Comparison of ENCODE assay signal across 8 mouse cellular contexts in genomic region chr16:21946761-21947715, GRCm38 (mm10). TPM values are rescaled to one million over a fixed set of nuclear protein-coding genes. Genes with fewer than 3 reads are reported as not detected.
DNase-seq lines count a peak whose midpoint lies in the region; ATAC-seq lines count a peak whose summit lies in the region.

Tmem41a (minus strand) TSS chr16:21947552.

- H3K36me3 ChIP-seq in heart, embryonic 13.5 days = peaks cover 5% of the 10 kb centered on the region
- H3K36me3 ChIP-seq in liver, embryonic 12.5 days = peaks cover 8% of the 10 kb centered on the region
- H3K36me3 ChIP-seq in stomach, embryonic 15.5 days = no peaks in the 10 kb centered on the region

- peak within 1 kb of the TSS; percentile 91 for H3K4me2 ChIP-seq in heart, embryonic 13.5 days
- H3K4me2 ChIP-seq in liver, embryonic 12.5 days = peak within 1 kb of the TSS; percentile 83
- H3K4me2 ChIP-seq in stomach, embryonic 15.5 days = peak within 1 kb of the TSS; percentile 77

- no peaks in the 10 kb centered on the region for H3K27me3 ChIP-seq in heart, embryonic 13.5 days (replicated peaks)
- peaks cover 6% of the 10 kb centered on the region; the same call in 1 of the 2 replicates for H3K27me3 ChIP-seq in liver, embryonic 12.5 days (replicated peaks)
- no peaks in the 10 kb centered on the region for H3K27me3 ChIP-seq in stomach, embryonic 15.5 days (replicated peaks)

- peak; percentile 92 for DNase-seq in CD4-positive, CD25-positive, alpha-beta regulatory T cell, adult 2 months (ENCODE audit: low read depth, low spot score)
- peak; percentile 11 for DNase-seq in fat pad, adult 2 months (ENCODE audit: extremely low read depth, low read depth, low spot score)
- peak; percentile 94 for DNase-seq in kidney, postnatal 10 days
- DNase-seq in natural killer cell, adult 2 months (ENCODE audit: low spot score in 2 of 2) = peak; percentile 74 to 84

- H3K27ac ChIP-seq in brown adipose tissue, adult 24 weeks (replicated peaks; ENCODE audit: low read depth, low read length) = 0 out of 2 replicates have a peak within 1 kb of the TSS, but pooled peaks have one; percentile 10
- H3K27ac ChIP-seq in heart, embryonic 13.5 days (replicated peaks) = peak within 1 kb of the TSS; percentile 84
- peak within 1 kb of the TSS; percentile 64 for H3K27ac ChIP-seq in liver, embryonic 12.5 days
- H3K27ac ChIP-seq in stomach, embryonic 15.5 days = peak within 1 kb of the TSS; percentile 55

- ATAC-seq in heart, embryonic 13.5 days (ENCODE audit: extremely low read depth, insufficient number of reproducible peaks, low FRiP score, low TSS enrichment) = peak; percentile 94
- peak; percentile 95 for ATAC-seq in liver, embryonic 12.5 days
- peak; percentile 97 for ATAC-seq in stomach, embryonic 15.5 days (ENCODE audit: insufficient read depth, low FRiP score, low read depth)

- peak within 1 kb of the TSS; percentile 88 for H3K9ac ChIP-seq in heart, embryonic 13.5 days
- peak within 1 kb of the TSS; percentile 78 for H3K9ac ChIP-seq in liver, embryonic 12.5 days
- peak within 1 kb of the TSS; percentile 40 for H3K9ac ChIP-seq in stomach, embryonic 15.5 days

- H3K4me3 ChIP-seq in brown adipose tissue, adult 24 weeks (ENCODE audit: insufficient read depth, low read depth, low read length) = peak within 1 kb of the TSS; percentile 81
- peak within 1 kb of the TSS; percentile 69 for H3K4me3 ChIP-seq in heart, embryonic 13.5 days
- H3K4me3 ChIP-seq in liver, embryonic 12.5 days = peak within 1 kb of the TSS; percentile 71
- H3K4me3 ChIP-seq in stomach, embryonic 15.5 days (replicated peaks) = peak within 1 kb of the TSS; percentile 61

- WGBS in heart, embryonic 13.5 days = 1% methylated on average over 63 of the region's 63 CpGs
- WGBS in liver, embryonic 12.5 days (ENCODE audit: insufficient replicate concordance) = 1% methylated on average over 60 of the region's 63 CpGs
- under 1% methylated on average over 63 of the region's 63 CpGs for WGBS in stomach, embryonic 15.5 days

- H3K4me1 ChIP-seq in brown adipose tissue, adult 24 weeks (ENCODE audit: control insufficient read depth, insufficient read depth, insufficient read length, low read length) = peaks cover 3% of the 10 kb centered on the region; the same call in 1 of the 2 replicates
- H3K4me1 ChIP-seq in heart, embryonic 13.5 days = peaks cover 21% of the 10 kb centered on the region
- peaks cover 24% of the 10 kb centered on the region for H3K4me1 ChIP-seq in liver, embryonic 12.5 days
- peaks cover 7% of the 10 kb centered on the region; the same call in 1 of the 2 replicates for H3K4me1 ChIP-seq in stomach, embryonic 15.5 days

- no peaks in the 10 kb centered on the region; the same call in 1 of the 2 replicates for H3K9me3 ChIP-seq in heart, embryonic 13.5 days
- no peaks in the 10 kb centered on the region for H3K9me3 ChIP-seq in liver, embryonic 12.5 days (replicated peaks)
- H3K9me3 ChIP-seq in stomach, embryonic 15.5 days = no peaks in the 10 kb centered on the region

RNA-seq across cellular contexts. Expression of gene Tmem41a, which starts in this region (rescaled TPM):
- 16.1 and 20.4 TPM in 2 replicates for polyA plus RNA-seq in brown adipose tissue, adult 24 weeks (2012; ENCODE audit: insufficient read depth, insufficient read length, missing spikeins)
- 34.9 and 40.9 TPM in 2 replicates for polyA plus RNA-seq in heart, embryonic 13.5 days (2015; fragmentation: Nextera tagmentation; extraction: Ambion mirVana)
- polyA plus RNA-seq in liver, embryonic 12.5 days (2016; fragmentation: Nextera tagmentation; extraction: Ambion mirVana) = 31.7 and 32.8 TPM in 2 replicates
- polyA plus RNA-seq in stomach, embryonic 15.5 days (2015; fragmentation: Nextera tagmentation; extraction: Ambion mirVana) = 40.6 and 42.0 TPM in 2 replicates

Comparison
In these comparisons a context has a peak if more than half of its experiments do, and no peak if none do; other contexts are left out.
1. Peak in every context shown above with its lines: DNase-seq, ATAC-seq, H3K4me3 ChIP-seq and H3K27ac ChIP-seq.
2. DNase-seq: peak in every context shown above with its lines; median percentile 94 in kidney, postnatal 10 days; 92 in CD4-positive, CD25-positive, alpha-beta regulatory T cell, adult 2 months; 79 in natural killer cell, adult 2 months; 11 in fat pad, adult 2 months.
3. H3K27ac ChIP-seq: peak in every context shown above with its lines; median percentile 84 in heart, embryonic 13.5 days; 64 in liver, embryonic 12.5 days; 55 in stomach, embryonic 15.5 days; 10 in brown adipose tissue, adult 24 weeks.